Mouse (Mus musculus) heart, adult 9 months (tissue): ENCODE results near the gene Lmf2.
A peak's percentile ranks its signal among the peaks of the same experiment; 100 is the strongest.

ENCODE experiments used
- DNase-seq, 2 experiments: peaks; one replicate each; pipeline ENCODE4 v3.0.0; 2022; ENCODE audit warnings: low spot score in 2 of 2

The Lmf2 gene

GRCm38 (mm10) chr15:89316146-89316545 lies 39.3 kb downstream of the Lmf2 start:
- no peak for DNase-seq

GRCm38 (mm10) chr15:89315190-89315731 lies 40.2 kb downstream of the Lmf2 start, which contains the start of gene Sbf1:
Gene Sbf1, minus strand, starts transcription at chr15:89315311.
- DNase-seq: peak; percentile 99

- peak in 1 of 2 experiments; percentile 38 for DNase-seq
These were observed 40.8 kb downstream of the Lmf2 start for GRCm38 (mm10) chr15:89314511-89315189.

- DNase-seq: no peak
These were observed 41.4 kb downstream of the Lmf2 start for GRCm38 (mm10) chr15:89314107-89314506.

GRCm38 (mm10) chr15:89313359-89313758 lies 42.1 kb downstream of the Lmf2 start:
- no peak for DNase-seq

GRCm38 (mm10) chr15:89309962-89310498 lies 45.4 kb downstream of the Lmf2 start:
- DNase-seq: no peak

GRCm38 (mm10) chr15:89308406-89309139 lies 46.9 kb downstream of the Lmf2 start:
- no peak for DNase-seq

- DNase-seq: no peak
These were observed 48.0 kb downstream of the Lmf2 start for GRCm38 (mm10) chr15:89307461-89307860.

- DNase-seq: no peak
These were observed 49.5 kb downstream of the Lmf2 start for GRCm38 (mm10) chr15:89305966-89306365.
